Mouse (Mus musculus): ENCODE results near the gene Hs3st5.
"Not testable (repeated sequence)": the region's sequence is repeated elsewhere in the genome, so short reads cannot be mapped to it uniquely, and the experiment has no call there.

The Hs3st5 gene

GRCm38 (mm10) chr10:36506727-36507555, at the start of gene Hs3st5:
Gene Hs3st5 (plus strand): TSS chr10:36506814.
- DNase-seq (ENCODE audit: low read depth, low spot score): no peak

GRCm38 (mm10) chr10:36468664-36469063, 38.0 kb upstream of the Hs3st5 start:
- DNase-seq (ENCODE audit: low read depth, low spot score): no peak

- no peak for DNase-seq (ENCODE audit: low read depth, low spot score)
These were observed 35.5 kb upstream of the Hs3st5 start for GRCm38 (mm10) chr10:36471135-36471534.

- no peak for DNase-seq (ENCODE audit: low read depth, low spot score)
These were observed 31.8 kb upstream of the Hs3st5 start for GRCm38 (mm10) chr10:36474834-36475233.

DNA sequence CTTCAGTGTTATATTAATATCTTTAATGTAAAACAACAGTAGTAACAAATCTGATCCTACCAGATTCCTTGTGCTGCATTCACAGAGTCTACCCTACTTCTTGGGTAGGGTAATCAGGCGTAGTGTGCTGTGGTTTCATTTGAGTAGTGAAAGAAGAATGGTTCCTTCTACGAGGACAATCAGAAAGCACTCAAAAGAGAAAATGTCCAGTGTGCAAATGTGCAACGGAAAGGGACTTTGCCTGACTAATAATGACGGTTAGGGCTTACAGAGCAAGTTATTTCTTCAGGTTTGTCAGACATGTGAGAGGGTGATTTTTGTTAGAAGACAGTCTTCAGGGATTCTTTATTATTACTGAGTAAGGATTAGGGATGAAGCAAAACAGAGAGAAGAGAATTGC, 29.1 kb upstream of the Hs3st5 start:
- no peak for DNase-seq (ENCODE audit: low read depth, low spot score)

GRCm38 (mm10) chr10:36483362-36483761, 23.3 kb upstream of the Hs3st5 start:
- DNase-seq (ENCODE audit: low read depth, low spot score): no peak

- DNase-seq (ENCODE audit: low read depth, low spot score): no peak
These were observed 22.6 kb upstream of the Hs3st5 start for GRCm38 (mm10) chr10:36484011-36484410.

- DNase-seq (ENCODE audit: low read depth, low spot score): no peak
These were observed 21.8 kb upstream of the Hs3st5 start for GRCm38 (mm10) chr10:36484728-36485300.

DNA sequence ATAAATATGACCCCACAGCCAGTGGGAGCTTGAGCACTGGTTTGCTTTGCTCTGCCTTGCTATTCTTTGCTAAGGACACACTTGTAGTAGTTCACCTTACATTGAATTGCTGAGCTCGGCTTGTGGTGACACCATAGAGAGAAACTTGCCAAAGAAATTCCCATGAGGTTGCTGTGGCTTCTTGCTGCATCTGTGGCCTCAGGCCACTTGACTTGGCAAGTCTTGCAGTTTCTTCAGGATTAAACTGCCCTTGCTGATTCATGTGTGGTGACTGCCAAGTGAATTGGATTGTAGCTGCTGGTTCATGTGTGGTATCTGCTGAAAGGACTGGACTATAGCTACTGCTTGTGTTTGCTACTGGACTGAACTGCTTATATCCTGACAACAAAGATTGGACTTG, 13.0 kb upstream of the Hs3st5 start:
- DNase-seq (ENCODE audit: low read depth, low spot score): no peak

- DNase-seq (ENCODE audit: low read depth, low spot score): no peak
These were observed 6.9 kb upstream of the Hs3st5 start for GRCm38 (mm10) chr10:36499713-36500112.

- DNase-seq (ENCODE audit: low read depth, low spot score): no peak
These were observed 434 bp upstream of the Hs3st5 start for GRCm38 (mm10) chr10:36506033-36506726.

GRCm38 (mm10) chr10:36507556-36507870, 899 bp downstream of the Hs3st5 start:
- DNase-seq (ENCODE audit: low read depth, low spot score): no peak

- no peak for DNase-seq (ENCODE audit: low read depth, low spot score)
These were observed 1.5 kb downstream of the Hs3st5 start for GRCm38 (mm10) chr10:36507991-36508546.

DNA sequence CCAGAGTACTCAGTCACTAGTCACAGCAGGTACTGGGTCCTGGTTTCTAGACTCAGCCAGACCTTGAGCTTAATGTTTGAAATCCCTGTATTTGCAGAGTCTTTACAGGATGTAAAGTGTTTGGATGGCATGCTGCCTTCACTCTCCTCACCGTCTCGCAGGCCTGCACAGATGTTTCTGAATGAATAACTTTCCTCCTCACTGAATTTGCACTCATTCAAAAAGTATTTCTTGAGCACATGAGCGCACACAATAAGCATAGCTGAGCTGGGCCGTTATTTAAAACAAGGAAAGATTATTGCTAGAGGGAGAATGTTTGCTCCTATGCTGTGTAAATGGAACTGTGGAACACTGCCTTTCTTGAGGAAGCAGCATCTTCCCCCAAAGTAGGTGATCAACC, 2.9 kb downstream of the Hs3st5 start:
- DNase-seq (ENCODE audit: low read depth, low spot score): no peak

- no peak for DNase-seq (ENCODE audit: low read depth, low spot score)
These were observed 17.3 kb downstream of the Hs3st5 start for GRCm38 (mm10) chr10:36523881-36524280.

DNA sequence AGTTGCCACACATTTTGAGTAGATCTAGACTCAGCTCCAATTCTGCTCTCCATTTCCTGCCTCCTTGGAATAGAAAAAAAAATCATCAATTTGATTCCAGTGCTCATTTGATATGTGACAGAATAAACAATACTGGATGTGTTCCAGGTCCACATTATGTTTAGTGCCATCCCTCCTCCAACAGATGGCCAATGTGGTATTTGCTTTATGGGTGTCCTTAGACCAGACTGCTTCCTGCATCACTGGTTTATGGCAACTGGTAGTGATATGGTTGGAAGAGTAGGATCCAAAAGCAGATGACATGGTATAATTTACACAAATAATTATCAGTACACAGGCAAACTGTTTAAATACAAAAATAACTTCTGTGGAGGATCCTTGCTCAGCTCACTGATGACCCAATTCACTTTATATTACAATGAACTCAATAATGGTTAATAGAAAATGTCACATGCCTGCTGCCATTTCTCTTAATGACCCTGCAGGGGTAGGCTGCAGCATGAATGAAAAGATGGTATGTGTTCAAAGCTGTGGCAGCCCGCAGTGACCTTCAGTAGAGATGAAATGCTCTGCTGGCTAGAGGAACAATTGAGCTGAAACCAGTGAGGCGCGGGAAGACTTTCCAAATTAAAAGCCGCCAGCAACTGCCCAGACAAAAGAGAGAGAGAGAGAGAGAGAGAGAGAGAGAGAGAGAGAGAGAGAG, 27.2 kb downstream of the Hs3st5 start:
- DNase-seq (ENCODE audit: low read depth, low spot score): no peak

DNA sequence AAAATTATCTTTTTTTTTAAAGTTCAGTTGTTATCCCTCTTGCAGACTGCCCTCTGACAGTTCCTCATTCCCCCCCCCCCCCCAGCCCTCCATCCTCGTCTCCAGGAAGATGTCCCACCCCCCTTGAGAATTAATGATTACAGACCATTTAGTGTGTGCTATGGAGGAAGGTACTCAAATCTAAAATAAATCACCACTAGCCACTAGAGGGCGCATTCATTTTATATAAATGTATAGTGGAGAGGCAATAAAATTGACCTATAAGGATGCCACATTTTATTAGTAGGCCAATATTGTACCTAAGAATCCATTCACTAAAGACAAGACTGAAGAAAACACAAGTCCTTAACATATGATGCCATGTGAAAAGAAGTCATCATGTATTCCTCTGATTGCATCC, 40.0 kb downstream of the Hs3st5 start:
- DNase-seq (ENCODE audit: low read depth, low spot score): peak; percentile 5

DNA sequence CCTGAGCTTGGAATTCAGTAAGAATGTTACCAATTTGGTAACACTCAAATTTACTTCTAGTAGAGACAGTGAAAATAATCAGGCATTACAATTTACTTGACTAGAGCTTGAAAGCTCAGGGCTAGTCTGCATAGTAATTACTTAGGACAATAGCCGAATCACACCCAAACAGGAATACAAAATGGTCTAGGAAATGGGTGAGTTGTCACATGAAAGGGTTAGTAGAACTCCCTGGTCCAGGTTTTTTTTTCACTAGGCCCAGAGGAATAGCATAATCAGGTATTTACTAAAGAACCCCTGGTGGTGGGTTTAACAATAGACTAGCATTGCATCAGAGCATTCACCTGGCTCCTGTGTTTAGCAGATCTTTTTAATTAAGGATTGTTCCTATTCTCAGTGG, 41.1 kb downstream of the Hs3st5 start:
- not testable (repeated sequence) for DNase-seq (ENCODE audit: low read depth, low spot score)

DNA sequence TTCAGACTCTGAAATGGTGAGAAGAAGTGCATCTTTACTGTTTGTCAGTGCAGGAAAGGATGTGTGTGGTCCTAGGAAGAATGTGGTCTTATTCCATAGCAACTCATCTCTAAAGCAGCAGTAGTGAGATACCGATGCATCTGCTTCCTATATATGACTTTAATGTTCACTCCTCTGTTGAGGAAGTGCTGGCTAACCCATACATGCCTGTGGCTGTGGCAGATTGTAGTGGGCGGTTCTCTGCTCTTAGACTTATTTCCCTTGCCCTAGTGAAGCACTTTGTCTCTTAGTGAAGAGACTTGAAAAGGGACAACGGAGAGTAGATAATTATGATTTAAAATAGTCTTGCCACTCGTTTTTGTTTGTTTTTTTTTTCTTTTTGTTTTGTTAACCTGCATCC, 47.4 kb downstream of the Hs3st5 start:
- no peak for DNase-seq (ENCODE audit: low read depth, low spot score)

DNA sequence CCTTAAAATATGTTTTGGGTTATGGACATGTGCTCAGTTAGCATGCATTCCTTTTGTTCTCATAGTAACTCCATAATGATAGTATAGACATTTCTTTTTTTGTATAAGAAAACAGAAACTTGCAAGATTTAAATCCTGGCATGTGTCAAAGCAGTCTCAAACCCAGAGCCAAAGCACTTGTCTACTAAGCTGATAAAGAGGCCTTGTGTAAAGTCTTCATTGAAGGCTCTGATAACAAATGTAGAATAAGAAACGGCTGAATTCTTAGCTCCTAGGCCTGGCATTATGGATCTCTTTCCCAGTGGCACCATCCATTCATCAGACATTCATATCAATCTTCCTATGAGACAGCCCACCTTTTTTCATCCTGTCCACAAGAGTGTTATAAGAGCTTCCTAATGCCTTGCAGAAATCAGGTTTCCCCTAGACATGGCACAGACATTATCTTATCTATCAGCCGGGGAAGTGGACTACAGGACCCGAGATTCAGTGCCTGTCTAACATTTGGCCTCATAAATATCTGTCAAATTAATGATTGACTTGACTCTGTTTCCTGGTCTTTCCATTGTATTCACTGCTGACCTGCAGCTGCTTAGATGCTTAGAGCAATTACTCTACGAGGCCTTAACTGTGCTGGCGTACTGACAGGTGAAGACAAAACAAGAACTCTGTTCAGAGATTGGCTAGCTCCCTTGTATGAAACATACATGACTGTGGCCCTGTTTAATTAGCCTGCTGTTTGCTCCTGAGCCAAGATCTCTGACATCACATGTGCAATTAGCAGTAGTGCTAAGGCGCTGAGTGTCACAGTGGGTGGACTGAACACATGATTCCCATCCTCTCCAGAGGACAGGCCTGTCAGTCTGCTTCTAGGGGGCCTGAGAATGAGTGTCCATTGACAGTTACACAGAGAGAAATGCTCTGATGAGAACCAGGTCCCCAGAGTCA, 48.6 kb downstream of the Hs3st5 start:
- DNase-seq (ENCODE audit: low read depth, low spot score): no peak

GRCm38 (mm10) chr10:36556128-36556527, 49.5 kb downstream of the Hs3st5 start:
- no peak for DNase-seq (ENCODE audit: low read depth, low spot score)

Measured in embryo, embryonic 11.5 days (tissue).